Mouse (Mus musculus) large intestine, adult 2 months (tissue): Measurements from ENCODE around the gene Igbp1b. TPM values are rescaled to one million over a fixed set of nuclear protein-coding genes. Genes with fewer than 3 reads are reported as not detected.

Experiments
- DNase-seq: peaks from one replicate; pipeline ENCODE4 v3.0.0-alpha.2; 2012; ENCODE audit warnings: low read depth, low spot score
- WGBS: fragments of 180-500 bp; shearing (Covaris S2); methylation state at CpG from one replicate; pipeline ENCODE4 v1.1.7; 2018; 5-methylcytosine and 5-hydroxymethylcytosine counted together
- polyA plus RNA-seq: library from polyadenylated mRNA; depleted of rRNA; stranded (reverse); fragments of >200 nt; gene quantifications from 2 replicates; pipeline ENCODE4 v1.2.3, GENCODE M21; 2012; rRNA removed

Igbp1b gene
- polyA plus RNA-seq = not detected in 2 replicates

GRCm38 (mm10) chr6:138658516-138658915, at the start of gene Igbp1b:
Gene Igbp1b (minus strand): TSS chr6:138658544.
- WGBS = 83% methylated on average over 3 of the region's 3 CpGs
- DNase-seq = no peak

DNA sequence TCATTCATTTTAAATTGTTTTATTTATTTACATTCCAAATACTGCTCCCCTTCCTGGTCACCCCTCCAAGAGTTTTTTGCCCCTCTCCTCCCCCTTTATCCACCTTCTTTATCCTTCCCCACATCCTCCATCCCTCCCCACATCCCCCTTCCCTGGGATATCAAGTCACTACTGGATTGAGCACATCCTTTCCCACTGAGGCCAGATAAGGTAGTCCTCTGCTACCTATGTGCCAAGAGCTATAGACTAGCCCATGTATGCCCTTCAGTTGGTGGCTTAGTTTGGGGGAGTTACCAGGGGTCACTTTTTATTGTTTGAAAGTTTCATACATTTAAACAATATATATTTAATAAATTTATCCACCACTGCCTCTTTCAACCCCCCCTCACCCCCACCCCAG, 24.6 kb upstream of the Igbp1b start:
- DNase-seq = no peak

DNA sequence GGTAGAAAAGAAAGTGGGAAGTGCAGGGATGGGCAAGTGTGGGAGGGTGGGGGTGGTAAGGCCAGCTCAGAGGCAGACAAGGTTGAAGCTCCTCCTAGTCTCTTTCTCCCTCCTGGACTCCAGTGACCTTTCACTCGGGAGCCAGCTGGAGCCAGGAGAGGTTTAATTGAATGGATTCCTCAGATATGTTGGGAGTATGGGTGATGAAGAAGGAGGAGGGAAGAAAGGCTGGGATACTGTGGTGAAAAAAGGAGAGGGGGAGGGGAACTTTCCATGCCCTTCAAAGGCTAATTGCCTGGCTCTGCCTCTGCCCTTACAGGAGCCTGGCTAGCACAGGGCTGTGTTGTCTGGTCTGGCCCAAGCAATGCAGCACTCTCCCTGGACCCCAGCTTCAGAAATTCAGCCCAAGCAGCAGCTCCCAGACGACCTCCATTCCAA, 14.4 kb upstream of the Igbp1b start:
- DNase-seq = no peak
- WGBS = 18% methylated on average over 2 of the region's 2 CpGs

DNA sequence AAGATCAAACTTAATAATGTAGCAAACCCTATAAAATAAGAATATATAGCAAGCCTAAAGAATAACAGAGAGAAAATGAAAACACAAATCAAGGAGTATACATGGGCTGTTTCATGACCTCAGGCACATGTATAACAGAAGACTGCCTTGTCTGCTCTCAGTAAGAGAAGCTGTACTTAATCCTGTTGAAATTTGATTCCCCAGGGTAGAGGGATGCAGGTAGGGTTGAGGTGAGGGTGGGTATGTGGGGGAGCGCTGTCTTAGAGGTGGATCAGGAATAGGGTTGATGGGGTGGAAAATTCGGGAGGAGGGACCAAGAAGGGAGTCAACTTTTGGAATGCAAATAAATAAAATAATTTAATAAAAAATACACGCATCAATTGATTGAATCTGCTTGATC, 7.1 kb upstream of the Igbp1b start:
- DNase-seq = no peak
- 61% methylated on average over 3 of the region's 3 CpGs for WGBS

GRCm38 (mm10) chr6:138645604-138646003, 12.7 kb downstream of the Igbp1b start:
- DNase-seq = no peak
- WGBS = 84% methylated on average over 2 of the region's 2 CpGs

GRCm38 (mm10) chr6:138639351-138639750, 19.0 kb downstream of the Igbp1b start:
- no peak for DNase-seq
- 58% methylated on average over 4 of the region's 4 CpGs for WGBS

DNA sequence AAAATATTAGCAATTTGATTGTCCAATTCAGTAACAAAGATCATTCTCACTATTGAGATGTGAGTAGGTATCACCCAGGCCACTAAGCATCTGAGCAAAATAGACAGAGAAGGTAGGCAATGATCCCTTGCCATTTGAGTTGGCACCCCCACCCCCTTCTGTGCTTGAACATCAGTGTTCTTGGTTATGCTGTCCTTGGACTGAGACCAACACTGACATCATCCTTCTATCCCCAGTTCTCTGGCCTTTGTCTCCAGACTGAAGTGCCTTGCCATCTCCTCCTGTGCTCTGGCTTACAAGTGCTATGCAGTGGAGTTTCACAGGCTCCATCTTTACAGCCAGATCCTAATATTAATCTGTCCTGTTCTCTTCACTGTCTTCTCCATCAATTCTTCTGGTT, 37.6 kb downstream of the Igbp1b start:
- no peak for DNase-seq

DNA sequence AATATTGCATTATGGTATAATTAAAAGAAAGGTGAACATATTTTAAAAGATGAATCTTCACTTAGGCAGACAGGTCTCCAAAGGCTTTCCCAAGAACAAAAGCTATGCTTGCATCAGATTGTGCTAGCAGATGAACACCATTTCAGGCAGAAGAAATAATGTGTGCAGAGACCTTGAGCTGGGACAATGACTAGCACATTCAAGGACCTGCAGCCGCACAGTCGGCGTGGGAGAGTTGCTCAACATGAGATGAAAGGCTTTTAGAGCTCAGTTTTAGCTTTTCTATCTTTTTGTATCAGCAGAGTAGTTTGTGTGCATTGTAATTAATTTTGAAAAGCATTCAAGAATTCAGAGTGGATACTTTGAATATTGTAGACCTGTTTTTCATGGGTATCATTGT, 39.9 kb downstream of the Igbp1b start:
- 91% methylated on average over 3 of the region's 3 CpGs for WGBS
- DNase-seq = no peak

Other genes starting within 250 kb of the Igbp1b start
- gene Lmo3, start 76.6 kb downstream of the Igbp1b start, polyA plus RNA-seq = 0.51 and 0.53 TPM in 2 replicates